Mouse (Mus musculus): ENCODE data around the gene Tcf19. TPM values are rescaled to one million over a fixed set of nuclear protein-coding genes. Genes with fewer than 3 reads are reported as not detected.

Tcf19 gene
- polyA plus RNA-seq, 1 experiment from 2014 or later: 53.4 TPM

Other genes starting within 250 kb of the Tcf19 start
- not detected in 2 replicates for gene H2-Q1, start 196.4 kb downstream of the Tcf19 start, polyA plus RNA-seq (2016; fragmentation: Nextera tagmentation; extraction: Ambion mirVana)
- gene H2-Q2, start 174.6 kb downstream of the Tcf19 start, polyA plus RNA-seq (2016; fragmentation: Nextera tagmentation; extraction: Ambion mirVana): not detected in 2 replicates
- gene H2-Q4, start 137.2 kb downstream of the Tcf19 start, polyA plus RNA-seq (2016; fragmentation: Nextera tagmentation; extraction: Ambion mirVana): 1.3 and 1.6 TPM in 2 replicates
- 0.23 and 0.34 TPM in 2 replicates for gene H2-Q6, start 92.0 kb downstream of the Tcf19 start, polyA plus RNA-seq (2016; fragmentation: Nextera tagmentation; extraction: Ambion mirVana)
- 5.1 and 5.6 TPM in 2 replicates for gene H2-Q7, start 77.7 kb downstream of the Tcf19 start, polyA plus RNA-seq (2016; fragmentation: Nextera tagmentation; extraction: Ambion mirVana)
- gene H2-Q10, start 46.7 kb downstream of the Tcf19 start, polyA plus RNA-seq (2016; fragmentation: Nextera tagmentation; extraction: Ambion mirVana): 0.04 TPM in 1 of 2 replicates, not detected in the other
- gene Pou5f1, start 10.8 kb downstream of the Tcf19 start, polyA plus RNA-seq (2016; fragmentation: Nextera tagmentation; extraction: Ambion mirVana): 0.14 TPM in 1 of 2 replicates, not detected in the other
- 19.0 and 19.1 TPM in 2 replicates for gene Cchcr1, start 276 bp upstream of the Tcf19 start, polyA plus RNA-seq (2016; fragmentation: Nextera tagmentation; extraction: Ambion mirVana)
- gene Psors1c2, start 16.4 kb upstream of the Tcf19 start, polyA plus RNA-seq (2016; fragmentation: Nextera tagmentation; extraction: Ambion mirVana): 1.1 and 1.5 TPM in 2 replicates
- not detected in 2 replicates for gene Cdsn, start 35.3 kb upstream of the Tcf19 start, polyA plus RNA-seq (2016; fragmentation: Nextera tagmentation; extraction: Ambion mirVana)
- not detected in 2 replicates for gene 2300002M23Rik, start 50.6 kb upstream of the Tcf19 start, polyA plus RNA-seq (2016; fragmentation: Nextera tagmentation; extraction: Ambion mirVana)
- not detected in 2 replicates for gene Sfta2, start 84.7 kb upstream of the Tcf19 start, polyA plus RNA-seq (2016; fragmentation: Nextera tagmentation; extraction: Ambion mirVana)
- gene Gm9573, start 109.8 kb upstream of the Tcf19 start, polyA plus RNA-seq (2016; fragmentation: Nextera tagmentation; extraction: Ambion mirVana): not detected in 2 replicates
- 0.09 TPM in 1 of 2 replicates, not detected in the other for gene Mucl3, start 126.9 kb upstream of the Tcf19 start, polyA plus RNA-seq (2016; fragmentation: Nextera tagmentation; extraction: Ambion mirVana)
- 16.8 and 22.3 TPM in 2 replicates for gene Vars2, start 150.8 kb upstream of the Tcf19 start, polyA plus RNA-seq (2016; fragmentation: Nextera tagmentation; extraction: Ambion mirVana)
- gene Gtf2h4, start 156.9 kb upstream of the Tcf19 start, polyA plus RNA-seq (2016; fragmentation: Nextera tagmentation; extraction: Ambion mirVana): 39.0 and 40.7 TPM in 2 replicates
- gene Ddr1, start 187.8 kb upstream of the Tcf19 start, polyA plus RNA-seq (2016; fragmentation: Nextera tagmentation; extraction: Ambion mirVana): 176 and 185 TPM in 2 replicates

All from forebrain, embryonic 12.5 days (tissue).